Mouse (Mus musculus) ES-E14 (cell line): ENCODE results near the gene Fam83d.

Experiments
- CHD2 ChIP-seq: IDR thresholded peaks from 2 replicates; pipeline ENCODE4 v1.6.1; 2014; ENCODE audit warnings: mild to moderate bottlenecking, low read depth, low read length, inconsistent platforms
- MAFK ChIP-seq: IDR thresholded peaks from 2 replicates; pipeline ENCODE4 v1.6.1; 2014; ENCODE audit warnings: mild to moderate bottlenecking, low read depth, low read length, inconsistent platforms; ENCODE audit not compliant: insufficient read depth
- ZC3H11A ChIP-seq: IDR thresholded peaks from 2 replicates; pipeline ENCODE4 v1.6.1; 2012; ENCODE audit warnings: low read depth, mild to moderate bottlenecking, inconsistent platforms, low read length, borderline replicate concordance

DNA sequence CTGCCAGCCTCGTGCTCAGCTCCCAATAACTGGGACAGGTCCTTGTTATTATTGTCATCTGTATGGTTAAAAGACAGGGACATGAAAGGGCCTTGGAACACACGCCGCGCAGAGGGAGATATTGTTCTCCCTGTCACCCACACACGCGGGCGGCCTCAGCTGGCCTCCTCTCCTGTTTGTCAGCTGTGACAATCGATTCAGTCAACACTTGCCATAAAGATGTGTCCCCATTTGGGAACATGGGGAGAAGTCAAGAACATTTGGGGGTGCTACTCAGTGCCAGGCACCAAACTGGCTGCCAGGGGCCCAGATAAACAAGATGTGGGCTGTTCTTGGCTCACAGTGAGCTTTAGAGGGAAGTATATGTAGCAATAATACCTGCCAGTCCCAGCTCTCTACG is 18.5 kb upstream of the Fam83d start:
- TF ChIP-seq ZC3H11A, result no peak
- no peak for TF ChIP-seq MAFK
- no peak for TF ChIP-seq CHD2
